Comparison of ENCODE assay signal across 27 mouse cellular contexts in the genomic region with DNA sequence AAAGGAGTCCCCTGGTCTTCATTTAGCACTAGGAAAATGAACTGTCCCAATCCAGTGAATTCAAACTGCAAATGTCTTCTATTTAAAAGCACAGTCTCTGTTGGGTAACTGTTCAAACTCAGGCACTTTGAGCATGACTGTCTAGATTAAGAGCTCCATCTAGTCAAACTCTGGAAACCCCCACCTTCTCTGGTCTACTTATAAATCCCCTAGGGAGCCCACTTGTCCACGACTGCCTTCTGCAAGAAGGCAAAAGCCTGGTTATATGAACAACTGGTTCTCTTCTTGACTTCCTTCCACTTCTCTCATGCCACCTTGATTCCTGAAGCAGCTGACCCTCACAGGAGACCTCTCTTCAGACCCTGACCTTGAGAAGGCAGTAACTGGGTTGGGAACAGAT.
"Had no signal": no experiment of that assay in that cellular context is flagged by ENCODE, and none has a peak within 500 bp of the region (broad histone marks: within the 10 kb centered on the region; RNA-seq: fewer than 3 reads in every experiment).

No protein-coding gene starts in this region.

- DNase-seq: gastrocnemius, adult 2 months; gastrocnemius, postnatal 10 days; gastrocnemius, postnatal 25 days; heart, adult 18-20 months; heart, postnatal 10 days; heart, postnatal 4 days; kidney, adult 2 months; kidney, adult 9 months; kidney, postnatal 10 days; kidney, postnatal 25 days; kidney, postnatal 4 days; layer of hippocampus, adult 9-11 months; layer of hippocampus, postnatal 36 days; liver; liver, embryonic 13.5 days had no signal

- ATAC-seq: inflammation-experienced regulatory T-cells, adult 6 months; intestine, embryonic 15.5 days; intestine, postnatal 0 days had no signal

- H3K27me3 ChIP-seq: heart, embryonic 12.5 days; hindbrain, embryonic 12.5 days; intestine, embryonic 15.5 days; kidney, embryonic 15.5 days; limb, embryonic 12.5 days; liver, embryonic 13.5 days had no signal

- H3K9ac ChIP-seq: heart, embryonic 12.5 days; hindbrain, embryonic 12.5 days; hindbrain, embryonic 14.5 days; intestine, embryonic 15.5 days; kidney, embryonic 15.5 days; limb, embryonic 12.5 days; liver, embryonic 13.5 days had no signal

- H3K4me1 ChIP-seq: hindbrain, embryonic 10.5 days; hindbrain, embryonic 12.5 days; intestine, embryonic 15.5 days; limb, embryonic 10.5 days; limb, embryonic 12.5 days had no signal

- H3K9me3 ChIP-seq: heart, embryonic 10.5 days; heart, embryonic 12.5 days; hindbrain, embryonic 10.5 days; hindbrain, embryonic 12.5 days; intestine, embryonic 15.5 days; kidney, embryonic 15.5 days; limb, embryonic 10.5 days; limb, embryonic 12.5 days; liver, embryonic 13.5 days had no signal

- H3K27ac ChIP-seq: gastrocnemius, adult 2 months; heart, embryonic 10.5 days; hindbrain, embryonic 10.5 days; hindbrain, embryonic 12.5 days; hindbrain, embryonic 14.5 days; intestine, embryonic 15.5 days; kidney, embryonic 15.5 days; limb, embryonic 10.5 days; limb, embryonic 12.5 days; liver, embryonic 13.5 days had no signal

- H3K4me2 ChIP-seq: heart, embryonic 12.5 days; hindbrain, embryonic 12.5 days; hindbrain, embryonic 14.5 days; intestine, embryonic 15.5 days; kidney, embryonic 15.5 days; limb, embryonic 12.5 days; liver, embryonic 11.5 days; liver, embryonic 13.5 days had no signal

- H3K36me3 ChIP-seq: heart, embryonic 10.5 days; heart, embryonic 12.5 days; hindbrain, embryonic 10.5 days; hindbrain, embryonic 12.5 days; intestine, embryonic 15.5 days; kidney, embryonic 15.5 days; limb, embryonic 10.5 days; limb, embryonic 12.5 days; liver, embryonic 13.5 days had no signal

- H3K4me3 ChIP-seq: gastrocnemius, adult 2 months; heart, embryonic 10.5 days; heart, embryonic 12.5 days; hindbrain, embryonic 10.5 days; hindbrain, embryonic 12.5 days; intestine, embryonic 15.5 days; kidney, embryonic 15.5 days; limb, embryonic 10.5 days; limb, embryonic 12.5 days; liver, embryonic 13.5 days had no signal
